In the genomic region with DNA sequence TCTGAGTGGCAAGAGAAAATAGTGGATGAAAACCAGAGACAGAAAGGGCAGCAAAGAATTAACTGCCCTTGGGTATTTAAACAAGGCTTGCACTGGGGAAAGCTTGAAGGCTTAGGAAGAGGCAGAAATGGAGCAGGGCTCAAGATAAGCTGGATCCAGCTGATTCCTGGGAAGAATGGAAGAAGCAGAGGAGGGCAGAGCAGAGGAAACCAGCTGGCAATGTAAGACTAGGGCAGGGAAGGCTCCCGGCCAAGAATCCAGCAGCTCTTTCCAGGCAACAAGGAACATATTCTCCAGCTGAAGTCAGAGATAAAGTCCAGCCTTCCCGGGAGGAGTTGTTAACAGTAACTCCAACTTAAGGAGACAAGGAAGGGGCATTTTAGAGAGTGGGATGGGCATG, we compare ENCODE assay signal across 15 mouse cellular contexts.
DNase-seq lines count a peak whose midpoint lies in the region; ATAC-seq and TF ChIP-seq lines count a peak whose summit lies in the region.
"Had no signal": no experiment of that assay in that cellular context is flagged by ENCODE, and none has a peak within 500 bp of the region (broad histone marks: within the 10 kb centered on the region; RNA-seq: fewer than 3 reads in every experiment).

No protein-coding gene starts in this region.

- no peak overlapping the region for H3K9ac ChIP-seq in heart, embryonic 14.5 days (ENCODE audit: low read length)
- no peak overlapping the region for H3K9ac ChIP-seq in lung, embryonic 14.5 days
- no peak overlapping the region for H3K9ac ChIP-seq in forebrain, embryonic 16.5 days (replicated peaks; ENCODE audit: low read depth, low read length)
- H3K9ac ChIP-seq: embryonic facial prominence, embryonic 13.5 days; liver, embryonic 13.5 days had no signal

- peak overlapping the region; percentile 52 to 66; a peak in 3 of 4 replicates for H3K27ac ChIP-seq in heart, embryonic 14.5 days (replicated peaks in 1 of 2; ENCODE audit: control insufficient read depth in 1 of 2, insufficient read depth in 1 of 2, low read depth in 2 of 2, low read length in 2 of 2)
- peak overlapping the region; percentile 36; the same call in 1 of the 2 replicates for H3K27ac ChIP-seq in lung, embryonic 14.5 days (ENCODE audit: low read depth)
- no peak overlapping the region for H3K27ac ChIP-seq in forebrain, embryonic 16.5 days (ENCODE audit: low read length)
- no peak overlapping the region for H3K27ac ChIP-seq in layer of hippocampus, adult 2 months
- H3K27ac ChIP-seq: embryonic facial prominence, embryonic 13.5 days; liver, embryonic 13.5 days had no signal

- no peaks in the 10 kb centered on the region for H3K36me3 ChIP-seq in heart, embryonic 14.5 days (ENCODE audit: control insufficient read depth, insufficient read depth, low read length)
- H3K36me3 ChIP-seq in lung, embryonic 14.5 days (ENCODE audit: insufficient read depth): no peaks in the 10 kb centered on the region
- H3K36me3 ChIP-seq in forebrain, embryonic 16.5 days (ENCODE audit: control insufficient read depth, insufficient read depth): no peaks in the 10 kb centered on the region
- H3K36me3 ChIP-seq: embryonic facial prominence, embryonic 13.5 days; liver, embryonic 13.5 days had no signal

- H3K4me1 ChIP-seq in heart, embryonic 14.5 days (ENCODE audit: control insufficient read depth in 2 of 2, insufficient read depth in 2 of 2, low read length in 2 of 2): peaks cover 14 to 19% of the 10 kb centered on the region in 2 experiments
- no peaks in the 10 kb centered on the region for H3K4me1 ChIP-seq in lung, embryonic 14.5 days (ENCODE audit: insufficient read depth)
- no peaks in the 10 kb centered on the region for H3K4me1 ChIP-seq in forebrain, embryonic 16.5 days (replicated peaks; ENCODE audit: control insufficient read depth, insufficient read depth, low read length)
- H3K4me1 ChIP-seq: embryonic facial prominence, embryonic 13.5 days; liver, embryonic 13.5 days had no signal

- no peaks in the 10 kb centered on the region for H3K9me3 ChIP-seq in heart, embryonic 14.5 days (ENCODE audit: control insufficient read depth, low read length)
- H3K9me3 ChIP-seq in lung, embryonic 14.5 days (ENCODE audit: low read depth, low read length): no peaks in the 10 kb centered on the region
- H3K9me3 ChIP-seq in forebrain, embryonic 16.5 days (ENCODE audit: control insufficient read depth, low read length): no peaks in the 10 kb centered on the region
- H3K9me3 ChIP-seq: embryonic facial prominence, embryonic 13.5 days; liver, embryonic 13.5 days had no signal

- DNase-seq in frontal cortex, postnatal 14 days (ENCODE audit: low spot score in 2 of 2): no peak
- DNase-seq in MN1 (ENCODE audit: low spot score): peak; percentile 35
- DNase-seq in lung, embryonic 14.5 days: peak; percentile 62
- no peak for DNase-seq in cerebellum, adult 11-12 months
- DNase-seq in layer of hippocampus, adult 2 months (ENCODE audit: low spot score in 2 of 2): no peak
- DNase-seq: adrenal gland, adult 8-10 months; cerebellum, adult 9-11 months; layer of hippocampus, adult 9-11 months; liver, embryonic 13.5 days; midbrain, embryonic 14.5 days; thymus, postnatal 4 days had no signal

- 2% methylated on average over 2 of the region's 2 CpGs for WGBS in heart, embryonic 14.5 days
- WGBS in lung, embryonic 14.5 days: 21% methylated on average over 2 of the region's 2 CpGs
- WGBS in forebrain, embryonic 16.5 days: 81% methylated on average over 2 of the region's 2 CpGs

- H3K27me3 ChIP-seq in heart, embryonic 14.5 days (ENCODE audit: control insufficient read depth, insufficient read depth, low read length): no peaks in the 10 kb centered on the region
- no peaks in the 10 kb centered on the region for H3K27me3 ChIP-seq in lung, embryonic 14.5 days (ENCODE audit: insufficient read depth, low read length)
- H3K27me3 ChIP-seq in forebrain, embryonic 16.5 days (replicated peaks; ENCODE audit: control insufficient read depth, insufficient read depth, low read length): no peaks in the 10 kb centered on the region
- H3K27me3 ChIP-seq: embryonic facial prominence, embryonic 13.5 days; liver, embryonic 13.5 days had no signal

- no peak for TF ChIP-seq CTCF in lung, embryonic 14.5 days (IDR thresholded peaks at IDR 0.05; ENCODE audit: low read depth)
- TF ChIP-seq CTCF in layer of hippocampus, adult 2 months (conservative IDR thresholded peaks at IDR 0.05): no peak

- H3K4me2 ChIP-seq in heart, embryonic 14.5 days (ENCODE audit: low read length): no peak overlapping the region
- no peak overlapping the region for H3K4me2 ChIP-seq in lung, embryonic 14.5 days
- no peak overlapping the region for H3K4me2 ChIP-seq in forebrain, embryonic 16.5 days (ENCODE audit: low read length)
- H3K4me2 ChIP-seq: embryonic facial prominence, embryonic 13.5 days; liver, embryonic 13.5 days had no signal

- H3K4me3 ChIP-seq in heart, embryonic 14.5 days (ENCODE audit: control insufficient read depth in 1 of 2, insufficient read depth in 1 of 2, low read depth in 1 of 2, low read length in 2 of 2): no peak overlapping the region
- H3K4me3 ChIP-seq in lung, embryonic 14.5 days (ENCODE audit: low read depth, low read length): no peak overlapping the region
- H3K4me3 ChIP-seq in forebrain, embryonic 16.5 days (replicated peaks; ENCODE audit: low read length): no peak overlapping the region
- no peak overlapping the region for H3K4me3 ChIP-seq in layer of hippocampus, adult 2 months
- H3K4me3 ChIP-seq: embryonic facial prominence, embryonic 13.5 days; liver, embryonic 13.5 days had no signal

- ATAC-seq in frontal cortex, adult (ENCODE audit: low TSS enrichment): peak; percentile 88
- ATAC-seq in heart, embryonic 14.5 days (ENCODE audit: insufficient number of reproducible peaks, insufficient read depth, low FRiP score, low read depth): peak; percentile 39; the same call in 1 of the 2 replicates
- ATAC-seq in lung, embryonic 14.5 days (ENCODE audit: insufficient read depth): peak; percentile 49; the same call in 1 of the 2 replicates
- no peak for ATAC-seq in forebrain, embryonic 16.5 days

Comparison
In these comparisons a context has a peak if more than half of its experiments do, and no peak if none do; other contexts are left out.
1. DNase-seq: peak in MN1 (single experiment) and lung, embryonic 14.5 days (single experiment); none in frontal cortex, postnatal 14 days (0 of 2), cerebellum, adult 11-12 months (single experiment) and layer of hippocampus, adult 2 months (0 of 2).
2. H3K27ac ChIP-seq: peak in heart, embryonic 14.5 days (2 of 2) and lung, embryonic 14.5 days (single experiment); none in forebrain, embryonic 16.5 days (single experiment) and layer of hippocampus, adult 2 months (single experiment).